Mouse (Mus musculus): Measurements from ENCODE around the gene Il17a. TPM values are rescaled to one million over a fixed set of nuclear protein-coding genes. Genes with fewer than 3 reads are reported as not detected.

Il17a gene
- polyA plus RNA-seq, 1 experiment: 0.16 TPM

- no peaks in the 10 kb centered on the region for H3K27me3 ChIP-seq (ENCODE audit: control insufficient read depth, insufficient read depth, low read length)
- H3K4me3 ChIP-seq (ENCODE audit: low read depth, low read length): no peak overlapping the region
- no peak overlapping the region for H3K27ac ChIP-seq (ENCODE audit: insufficient read depth, low read depth, low read length)
- H3K36me3 ChIP-seq (ENCODE audit: control insufficient read depth, insufficient read depth, low read length): no peaks in the 10 kb centered on the region
- TF ChIP-seq CTCF (IDR thresholded peaks at IDR 0.05; ENCODE audit: extremely low read depth, insufficient read length, insufficient replicate concordance, low read depth, low read length) (no peak), POLR2A (IDR thresholded peaks at IDR 0.05; ENCODE audit: low read depth, low read length) (no peak)
- H3K4me1 ChIP-seq (ENCODE audit: control insufficient read depth, insufficient read depth, insufficient read length, low read length): no peaks in the 10 kb centered on the region
- WGBS: 79% methylated on average over 6 of the region's 6 CpGs
Observed at GRCm38 (mm10) chr1:20693634-20694313, 36.9 kb upstream of the Il17a start.

GRCm38 (mm10) chr1:20700011-20700410 is 30.7 kb upstream of the Il17a start:
- 58% methylated on average over 3 of the region's 3 CpGs for WGBS
- no peak overlapping the region for H3K27ac ChIP-seq (ENCODE audit: insufficient read depth, low read depth, low read length)

DNA sequence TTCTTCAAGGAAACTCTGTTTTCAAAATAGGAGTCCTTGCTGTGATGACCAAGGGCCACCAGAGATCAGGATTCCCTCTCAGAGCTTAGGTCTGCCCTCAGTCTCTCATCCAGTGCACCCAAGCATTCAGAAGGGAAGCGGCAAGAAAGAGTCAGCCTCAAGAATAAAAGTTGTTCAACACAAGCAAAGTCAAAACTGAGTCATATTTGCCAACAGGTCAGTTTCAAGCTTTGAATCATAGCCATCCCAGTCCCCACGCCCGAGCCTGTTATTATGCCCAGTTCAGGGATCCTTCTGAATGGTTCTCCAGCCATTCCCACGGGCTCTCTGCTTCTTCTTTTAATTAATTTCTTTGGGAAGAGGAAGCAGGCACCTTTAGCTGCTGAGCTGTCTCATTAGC is 5.9 kb downstream of the Il17a start:
- H3K27ac ChIP-seq (ENCODE audit: insufficient read depth, low read depth, low read length): no peak overlapping the region
- H3K36me3 ChIP-seq (ENCODE audit: control insufficient read depth, insufficient read depth, low read length): no peaks in the 10 kb centered on the region
- TF ChIP-seq POLR2A (IDR thresholded peaks at IDR 0.05; ENCODE audit: low read depth, low read length): no peak
- TF ChIP-seq CTCF (IDR thresholded peaks at IDR 0.05; ENCODE audit: extremely low read depth, insufficient read length, insufficient replicate concordance, low read depth, low read length): no peak
- WGBS: 82% methylated on average over 4 of the region's 4 CpGs
- H3K4me3 ChIP-seq (ENCODE audit: low read depth, low read length): no peak overlapping the region
- no peaks in the 10 kb centered on the region for H3K27me3 ChIP-seq (ENCODE audit: control insufficient read depth, insufficient read depth, low read length)
- H3K4me1 ChIP-seq (ENCODE audit: control insufficient read depth, insufficient read depth, insufficient read length, low read length): no peaks in the 10 kb centered on the region

More at GRCm38 (mm10) chr1:20700011-20700410, 30.7 kb upstream of the Il17a start:
- H3K4me1 ChIP-seq (ENCODE audit: control insufficient read depth, insufficient read depth, insufficient read length, low read length): no peaks in the 10 kb centered on the region
- no peaks in the 10 kb centered on the region for H3K36me3 ChIP-seq (ENCODE audit: control insufficient read depth, insufficient read depth, low read length)
- H3K27me3 ChIP-seq (ENCODE audit: control insufficient read depth, insufficient read depth, low read length): no peaks in the 10 kb centered on the region
- TF ChIP-seq POLR2A (IDR thresholded peaks at IDR 0.05; ENCODE audit: low read depth, low read length) (no peak), CTCF (IDR thresholded peaks at IDR 0.05; ENCODE audit: extremely low read depth, insufficient read length, insufficient replicate concordance, low read depth, low read length) (no peak)
- no peak overlapping the region for H3K4me3 ChIP-seq (ENCODE audit: low read depth, low read length)

DNA sequence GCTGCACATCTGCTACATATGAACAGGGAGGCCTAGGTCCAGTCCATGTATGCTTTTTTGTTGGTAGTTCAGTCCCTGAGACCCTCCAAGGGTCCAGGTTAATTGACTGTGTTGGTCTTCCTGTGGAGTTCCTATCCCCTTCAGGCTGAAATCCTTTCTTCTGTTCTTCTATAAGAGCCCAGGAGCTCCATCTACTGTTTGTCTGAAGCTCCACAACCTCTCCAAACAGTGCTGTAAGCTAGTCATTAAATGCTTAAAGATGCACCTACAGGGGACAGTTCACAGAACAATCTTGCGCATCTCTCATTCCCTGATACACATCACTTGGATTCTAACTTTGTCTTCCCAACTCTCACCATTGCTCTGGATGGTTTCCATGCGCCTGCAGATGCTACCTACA is 7.8 kb downstream of the Il17a start:
- WGBS: 88% methylated on average over 2 of the region's 2 CpGs
- H3K4me1 ChIP-seq (ENCODE audit: control insufficient read depth, insufficient read depth, insufficient read length, low read length): no peaks in the 10 kb centered on the region
- H3K36me3 ChIP-seq (ENCODE audit: control insufficient read depth, insufficient read depth, low read length): no peaks in the 10 kb centered on the region
- H3K27ac ChIP-seq (ENCODE audit: insufficient read depth, low read depth, low read length): no peak overlapping the region
- H3K4me3 ChIP-seq (ENCODE audit: low read depth, low read length): no peak overlapping the region
- no peaks in the 10 kb centered on the region for H3K27me3 ChIP-seq (ENCODE audit: control insufficient read depth, insufficient read depth, low read length)
- no peak for TF ChIP-seq CTCF (IDR thresholded peaks at IDR 0.05; ENCODE audit: extremely low read depth, insufficient read length, insufficient replicate concordance, low read depth, low read length)
- TF ChIP-seq POLR2A (IDR thresholded peaks at IDR 0.05; ENCODE audit: low read depth, low read length): no peak

DNA sequence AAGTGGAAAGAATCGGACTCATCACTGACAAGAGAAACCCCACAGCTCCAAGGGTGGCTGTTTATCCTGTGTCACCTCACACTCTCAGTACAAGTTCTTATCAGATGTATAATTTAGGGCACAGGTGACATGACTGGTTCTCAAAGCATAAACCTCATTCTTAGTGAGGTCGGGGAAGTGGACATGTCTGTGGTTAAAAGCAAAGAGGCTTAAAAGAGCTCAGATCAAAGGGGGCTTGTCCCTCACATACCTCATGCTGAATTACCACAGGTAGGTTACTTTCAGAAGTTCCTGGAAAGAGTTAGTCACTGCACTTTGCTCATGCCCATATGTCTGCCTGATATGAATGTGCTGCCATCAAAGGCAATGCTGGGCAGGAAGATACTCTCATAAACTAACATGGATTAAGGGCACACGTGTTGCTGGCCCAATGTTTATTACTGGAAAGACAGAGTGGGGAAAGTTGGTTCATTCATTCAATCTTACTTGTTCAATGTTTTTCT is 9.8 kb downstream of the Il17a start:
- Histone ChIP-seq H3K4me3 (ENCODE audit: low read depth, low read length) (no peak overlapping the region), H3K27ac (ENCODE audit: insufficient read depth, low read depth, low read length) (no peak overlapping the region), H3K4me1 (ENCODE audit: control insufficient read depth, insufficient read depth, insufficient read length, low read length) (no peaks in the 10 kb centered on the region), H3K27me3 (ENCODE audit: control insufficient read depth, insufficient read depth, low read length) (no peaks in the 10 kb centered on the region), H3K36me3 (ENCODE audit: control insufficient read depth, insufficient read depth, low read length) (no peaks in the 10 kb centered on the region)
- no peak for TF ChIP-seq POLR2A (IDR thresholded peaks at IDR 0.05; ENCODE audit: low read depth, low read length)
- no peak for TF ChIP-seq CTCF (IDR thresholded peaks at IDR 0.05; ENCODE audit: extremely low read depth, insufficient read length, insufficient replicate concordance, low read depth, low read length)
- WGBS: 44% methylated on average over 3 of the region's 3 CpGs

- Histone ChIP-seq H3K27ac (ENCODE audit: insufficient read depth, low read depth, low read length) (no peak overlapping the region), H3K27me3 (ENCODE audit: control insufficient read depth, insufficient read depth, low read length) (no peaks in the 10 kb centered on the region), H3K4me3 (ENCODE audit: low read depth, low read length) (no peak overlapping the region), H3K4me1 (ENCODE audit: control insufficient read depth, insufficient read depth, insufficient read length, low read length) (no peaks in the 10 kb centered on the region), H3K36me3 (ENCODE audit: control insufficient read depth, insufficient read depth, low read length) (no peaks in the 10 kb centered on the region)
- 68% methylated on average over 10 of the region's 10 CpGs for WGBS
- TF ChIP-seq CTCF (IDR thresholded peaks at IDR 0.05; ENCODE audit: extremely low read depth, insufficient read length, insufficient replicate concordance, low read depth, low read length): no peak
- no peak for TF ChIP-seq POLR2A (IDR thresholded peaks at IDR 0.05; ENCODE audit: low read depth, low read length)
Observed at GRCm38 (mm10) chr1:20754439-20754838, 23.7 kb downstream of the Il17a start.

- WGBS: 78% methylated on average over 3 of the region's 3 CpGs
- Histone ChIP-seq H3K4me3 (ENCODE audit: low read depth, low read length) (no peak overlapping the region), H3K36me3 (ENCODE audit: control insufficient read depth, insufficient read depth, low read length) (no peaks in the 10 kb centered on the region), H3K27ac (ENCODE audit: insufficient read depth, low read depth, low read length) (no peak overlapping the region), H3K4me1 (ENCODE audit: control insufficient read depth, insufficient read depth, insufficient read length, low read length) (no peaks in the 10 kb centered on the region), H3K27me3 (ENCODE audit: control insufficient read depth, insufficient read depth, low read length) (no peaks in the 10 kb centered on the region)
- TF ChIP-seq POLR2A (IDR thresholded peaks at IDR 0.05; ENCODE audit: low read depth, low read length): no peak
- TF ChIP-seq CTCF (IDR thresholded peaks at IDR 0.05; ENCODE audit: extremely low read depth, insufficient read length, insufficient replicate concordance, low read depth, low read length): no peak
Observed at GRCm38 (mm10) chr1:20757586-20757985, 26.9 kb downstream of the Il17a start.

All from small intestine, adult 2 months (tissue).